Mouse (Mus musculus): Measurements from ENCODE around the gene Ehmt1. TPM values are rescaled to one million over a fixed set of nuclear protein-coding genes. Genes with fewer than 3 reads are reported as not detected.

Gene Ehmt1
- polyA plus RNA-seq, 1 experiment from 2014 or later, result 148 TPM

- H3K27ac ChIP-seq, result no peak overlapping the region
- H3K36me3 ChIP-seq (replicated peaks), result no peaks in the 10 kb centered on the region
- no peaks in the 10 kb centered on the region for H3K9me3 ChIP-seq
- peaks cover under 1% of the 10 kb centered on the region; the same call in 1 of the 2 replicates for H3K4me1 ChIP-seq
- no peak overlapping the region for H3K4me2 ChIP-seq
- 0 out of 2 replicates have a peak, but pooled peaks cover 6% of the 10 kb centered on the region for H3K27me3 ChIP-seq
- no peak overlapping the region for H3K9ac ChIP-seq
- no peak for ATAC-seq (ENCODE audit: low FRiP score)
- 66% methylated on average over 2 of the region's 2 CpGs for WGBS
- no peak overlapping the region for H3K4me3 ChIP-seq (replicated peaks)
Observed at GRCm38 (mm10) chr2:24929119-24929518, 9.7 kb upstream of the Ehmt1 start.

- H3K4me2 ChIP-seq, result no peak overlapping the region
- no peaks in the 10 kb centered on the region for H3K36me3 ChIP-seq (replicated peaks)
- no peak overlapping the region for H3K9ac ChIP-seq
- no peaks in the 10 kb centered on the region for H3K4me1 ChIP-seq
- H3K4me3 ChIP-seq (replicated peaks), result no peak overlapping the region
- no peaks in the 10 kb centered on the region for H3K9me3 ChIP-seq
- no peak for ATAC-seq (ENCODE audit: low FRiP score)
- H3K27me3 ChIP-seq, result no peaks in the 10 kb centered on the region
- no peak overlapping the region for H3K27ac ChIP-seq
- 62% methylated on average over 4 of the region's 4 CpGs for WGBS
Observed at GRCm38 (mm10) chr2:24927810-24928479, 8.5 kb upstream of the Ehmt1 start.

GRCm38 (mm10) chr2:24926965-24927358 lies 7.5 kb upstream of the Ehmt1 start:
- Histone ChIP-seq H3K9ac (no peak overlapping the region), H3K36me3 (replicated peaks) (no peaks in the 10 kb centered on the region), H3K27me3 (no peaks in the 10 kb centered on the region), H3K27ac (no peak overlapping the region), H3K4me2 (no peak overlapping the region), H3K4me1 (no peaks in the 10 kb centered on the region), H3K4me3 (replicated peaks) (no peak overlapping the region), H3K9me3 (no peaks in the 10 kb centered on the region)
- 81% methylated on average over 7 of the region's 7 CpGs for WGBS
- no peak for ATAC-seq (ENCODE audit: low FRiP score)

- Histone ChIP-seq H3K9ac (no peak overlapping the region), H3K9me3 (no peaks in the 10 kb centered on the region), H3K36me3 (replicated peaks) (no peaks in the 10 kb centered on the region), H3K4me3 (replicated peaks) (no peak overlapping the region), H3K27me3 (no peaks in the 10 kb centered on the region), H3K4me1 (no peaks in the 10 kb centered on the region), H3K4me2 (no peak overlapping the region), H3K27ac (no peak overlapping the region)
- ATAC-seq (ENCODE audit: low FRiP score), result no peak
- 84% methylated on average over 9 of the region's 9 CpGs for WGBS
Observed at GRCm38 (mm10) chr2:24926345-24926964, 7.0 kb upstream of the Ehmt1 start.

GRCm38 (mm10) chr2:24925284-24925683 lies 5.9 kb upstream of the Ehmt1 start:
- WGBS, result 85% methylated on average over 8 of the region's 8 CpGs
- ATAC-seq (ENCODE audit: low FRiP score), result no peak
- H3K27me3 ChIP-seq, result no peaks in the 10 kb centered on the region

GRCm38 (mm10) chr2:24923561-24923960 lies 4.1 kb upstream of the Ehmt1 start:
- H3K4me2 ChIP-seq, result no peak overlapping the region
- H3K9me3 ChIP-seq, result no peaks in the 10 kb centered on the region
- ATAC-seq (ENCODE audit: low FRiP score), result no peak
- H3K4me3 ChIP-seq (replicated peaks), result no peak overlapping the region
- no peaks in the 10 kb centered on the region for H3K4me1 ChIP-seq
- 59% methylated on average over 2 of the region's 2 CpGs for WGBS
- no peak overlapping the region for H3K27ac ChIP-seq
- H3K36me3 ChIP-seq (replicated peaks), result no peaks in the 10 kb centered on the region
- no peaks in the 10 kb centered on the region for H3K27me3 ChIP-seq
- H3K9ac ChIP-seq, result no peak overlapping the region

More at GRCm38 (mm10) chr2:24925284-24925683, 5.9 kb upstream of the Ehmt1 start:
- Histone ChIP-seq H3K9me3 (no peaks in the 10 kb centered on the region), H3K36me3 (replicated peaks) (no peaks in the 10 kb centered on the region), H3K4me3 (replicated peaks) (no peak overlapping the region), H3K4me2 (no peak overlapping the region), H3K9ac (no peak overlapping the region), H3K27ac (no peak overlapping the region), H3K4me1 (no peaks in the 10 kb centered on the region)

- Histone ChIP-seq H3K9ac (peak overlapping the region; percentile 98), H3K9me3 (no peaks in the 10 kb centered on the region), H3K36me3 (replicated peaks) (no peaks in the 10 kb centered on the region), H3K4me1 (peaks cover 10% of the 10 kb centered on the region), H3K4me2 (peak overlapping the region; percentile 60), H3K27me3 (no peaks in the 10 kb centered on the region), H3K4me3 (replicated peaks) (peak overlapping the region; percentile 97), H3K27ac (peak overlapping the region; percentile 97)
- ATAC-seq (ENCODE audit: low FRiP score), result peak; percentile 48; the same call in 1 of the 2 replicates
- WGBS, result 10% methylated on average over 8 of the region's 8 CpGs
Observed at GRCm38 (mm10) chr2:24919839-24920175, 393 bp upstream of the Ehmt1 start.

- Histone ChIP-seq H3K4me1 (peaks cover 10% of the 10 kb centered on the region), H3K4me3 (replicated peaks) (no peak overlapping the region), H3K36me3 (replicated peaks) (peaks cover 12% of the 10 kb centered on the region), H3K27ac (no peak overlapping the region), H3K9ac (no peak overlapping the region), H3K27me3 (no peaks in the 10 kb centered on the region), H3K4me2 (no peak overlapping the region), H3K9me3 (no peaks in the 10 kb centered on the region)
- ATAC-seq (ENCODE audit: low FRiP score), result no peak
- 92% methylated on average over 3 of the region's 3 CpGs for WGBS
Observed at GRCm38 (mm10) chr2:24914762-24915161, 4.7 kb downstream of the Ehmt1 start.

- no peak overlapping the region for H3K9ac ChIP-seq
- no peaks in the 10 kb centered on the region for H3K9me3 ChIP-seq
- H3K27me3 ChIP-seq, result no peaks in the 10 kb centered on the region
- H3K4me1 ChIP-seq, result peaks cover 6% of the 10 kb centered on the region
- H3K4me3 ChIP-seq (replicated peaks), result no peak overlapping the region
- ATAC-seq (ENCODE audit: low FRiP score), result no peak
- H3K4me2 ChIP-seq, result no peak overlapping the region
- H3K27ac ChIP-seq, result no peak overlapping the region
- H3K36me3 ChIP-seq (replicated peaks), result peaks cover 12% of the 10 kb centered on the region
Observed at GRCm38 (mm10) chr2:24912589-24912988, 6.8 kb downstream of the Ehmt1 start.

GRCm38 (mm10) chr2:24912189-24912588 lies 7.2 kb downstream of the Ehmt1 start:
- H3K9me3 ChIP-seq, result no peaks in the 10 kb centered on the region
- WGBS, result 96% methylated on average over 4 of the region's 4 CpGs
- H3K4me1 ChIP-seq, result peaks cover 2% of the 10 kb centered on the region
- ATAC-seq (ENCODE audit: low FRiP score), result no peak
- H3K4me3 ChIP-seq (replicated peaks), result no peak overlapping the region
- H3K27ac ChIP-seq, result no peak overlapping the region
- H3K36me3 ChIP-seq (replicated peaks), result peaks cover 12% of the 10 kb centered on the region
- no peaks in the 10 kb centered on the region for H3K27me3 ChIP-seq
- no peak overlapping the region for H3K9ac ChIP-seq
- H3K4me2 ChIP-seq, result no peak overlapping the region

GRCm38 (mm10) chr2:24910481-24910880 lies 8.9 kb downstream of the Ehmt1 start:
- H3K9ac ChIP-seq, result no peak overlapping the region
- no peaks in the 10 kb centered on the region for H3K27me3 ChIP-seq
- H3K4me1 ChIP-seq, result peaks cover 17% of the 10 kb centered on the region
- no peak overlapping the region for H3K4me3 ChIP-seq (replicated peaks)
- H3K27ac ChIP-seq, result no peak overlapping the region
- 90% methylated on average over 4 of the region's 4 CpGs for WGBS
- no peaks in the 10 kb centered on the region for H3K9me3 ChIP-seq
- ATAC-seq (ENCODE audit: low FRiP score), result no peak
- no peak overlapping the region for H3K4me2 ChIP-seq
- peaks cover 12% of the 10 kb centered on the region for H3K36me3 ChIP-seq (replicated peaks)

GRCm38 (mm10) chr2:24905653-24906155 lies 13.7 kb downstream of the Ehmt1 start:
- H3K4me2 ChIP-seq, result peak overlapping the region; percentile 19
- peaks cover 35% of the 10 kb centered on the region for H3K4me1 ChIP-seq
- H3K27ac ChIP-seq, result peak overlapping the region; percentile 82
- ATAC-seq (ENCODE audit: low FRiP score), result no peak; the same call in 1 of the 2 replicates
- no peaks in the 10 kb centered on the region for H3K9me3 ChIP-seq
- 25% methylated on average over 2 of the region's 2 CpGs for WGBS
- no peaks in the 10 kb centered on the region for H3K27me3 ChIP-seq
- H3K36me3 ChIP-seq (replicated peaks), result peaks cover 7% of the 10 kb centered on the region
- H3K9ac ChIP-seq, result no peak overlapping the region
- H3K4me3 ChIP-seq (replicated peaks), result no peak overlapping the region
